Mouse (Mus musculus): ENCODE data around the gene H2-Aa.
A peak's percentile ranks its signal among the peaks of the same experiment; 100 is the strongest.
"Not testable (repeated sequence)": the region's sequence is repeated elsewhere in the genome, so short reads cannot be mapped to it uniquely, and the experiment has no call there.

Gene H2-Aa

DNA sequence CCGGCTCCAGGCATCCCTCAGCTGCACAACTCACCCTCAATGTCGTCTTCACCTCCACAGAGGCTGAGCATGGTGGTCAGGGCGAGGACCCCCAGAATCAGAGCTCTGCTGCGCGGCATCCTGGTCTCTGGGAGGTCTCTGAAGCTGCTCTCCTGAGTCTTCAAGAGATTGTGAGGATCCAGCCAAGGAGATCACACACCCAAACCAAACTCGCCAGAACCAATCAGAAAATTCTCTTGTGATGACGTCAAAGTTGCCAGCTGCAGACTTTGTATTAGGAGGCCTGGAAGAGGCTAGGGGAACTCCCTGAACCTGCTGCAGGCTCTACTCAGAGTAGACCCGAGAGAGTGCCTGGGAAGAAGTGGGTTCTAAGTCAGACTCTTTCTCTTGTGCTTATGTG, at the start of gene H2-Aa:
TSS of gene H2-Aa (minus strand) at position 176 of the 400 bp plus-strand sequence.
- peak; percentile 95 to 96 for DNase-seq (ENCODE audit: low spot score in 2 of 2)

DNA sequence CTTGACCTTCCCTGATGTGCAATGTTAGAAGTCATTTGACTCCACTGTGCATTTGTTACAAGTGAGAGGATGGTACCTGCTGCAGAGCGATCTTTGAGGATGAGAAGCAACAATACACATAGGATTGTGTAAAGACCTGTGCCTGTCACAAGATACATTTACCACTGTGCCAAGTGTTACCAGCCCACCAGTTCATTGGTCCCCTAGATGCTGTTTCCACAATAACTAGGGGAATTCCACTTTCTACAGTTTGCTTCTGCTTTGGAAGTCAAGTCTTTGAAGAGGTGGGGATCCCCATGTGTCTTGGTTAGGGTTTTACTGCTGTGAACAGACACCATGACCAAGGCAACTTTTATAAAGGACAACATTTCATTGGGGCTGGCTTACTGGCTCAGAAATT, 43.6 kb upstream of the H2-Aa start:
- no peak for DNase-seq (ENCODE audit: low spot score in 2 of 2)

DNA sequence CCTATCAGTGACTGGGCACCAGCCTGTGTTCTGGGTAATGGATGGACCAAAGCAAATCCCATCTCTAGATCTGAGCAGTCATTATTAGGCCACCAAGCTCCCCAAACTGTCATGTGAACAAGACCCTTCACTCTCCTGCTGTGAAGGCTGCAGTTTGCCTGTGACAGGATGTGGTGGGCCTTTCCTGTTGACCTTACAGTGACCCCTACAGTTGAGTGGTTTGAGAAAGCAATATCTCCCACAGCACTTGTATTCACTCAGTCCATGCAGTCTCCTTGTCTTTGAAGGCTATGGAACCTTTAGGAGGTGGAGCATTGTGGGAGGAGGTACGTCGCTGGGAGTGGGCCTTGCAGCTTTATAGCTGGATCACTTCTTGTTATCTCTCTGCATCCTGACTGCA, 42.2 kb upstream of the H2-Aa start:
- peak; percentile 56 to 61 for DNase-seq (ENCODE audit: low spot score in 2 of 2)

DNA sequence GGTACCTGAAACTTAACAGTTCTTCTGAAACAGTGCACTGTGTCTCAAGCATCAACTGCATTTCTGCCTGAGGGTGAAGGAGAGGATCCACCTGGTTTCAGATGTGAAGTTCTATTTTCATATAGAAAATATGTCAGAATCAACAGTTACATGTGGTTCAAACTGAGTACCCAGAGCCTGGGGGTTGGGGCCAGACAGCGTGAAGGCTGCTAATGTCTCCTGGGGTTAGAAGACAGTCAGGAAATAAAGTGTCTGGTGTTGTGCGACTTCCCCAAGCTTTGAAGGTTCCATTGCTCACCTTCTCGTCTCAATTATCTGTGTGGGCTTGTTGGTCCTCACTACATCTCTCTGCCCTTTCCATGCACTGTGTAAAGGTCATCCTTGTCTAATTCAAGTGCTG, 38.8 kb upstream of the H2-Aa start:
- peak; percentile 60 to 68 for DNase-seq (ENCODE audit: low spot score in 2 of 2)

DNA sequence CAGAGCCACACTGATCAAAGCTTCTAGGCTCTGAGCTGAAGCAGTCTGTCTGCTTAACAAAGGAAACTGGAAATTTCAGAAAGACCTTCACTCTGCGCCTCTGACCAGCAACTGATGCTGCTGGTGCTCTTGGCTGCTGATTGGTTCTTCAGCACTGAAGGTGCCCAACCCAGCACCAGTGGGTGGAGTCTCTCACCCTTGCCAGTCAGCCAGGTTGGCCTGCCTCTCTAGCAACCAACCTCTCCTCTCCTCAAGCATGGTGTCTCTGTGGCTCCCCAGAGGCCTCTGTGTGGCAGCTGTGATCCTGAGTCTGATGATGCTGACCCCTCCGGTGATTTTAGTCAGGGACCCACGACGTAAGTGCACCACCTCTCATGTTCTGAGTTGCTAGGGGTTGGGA, 37.8 kb upstream of the H2-Aa start, which contains the start of gene H2-Eb2:
TSS of gene H2-Eb2 (plus strand) at position 230 of the 400 bp plus-strand sequence.
- DNase-seq (ENCODE audit: low spot score in 2 of 2), result peak; percentile 88 to 89

DNA sequence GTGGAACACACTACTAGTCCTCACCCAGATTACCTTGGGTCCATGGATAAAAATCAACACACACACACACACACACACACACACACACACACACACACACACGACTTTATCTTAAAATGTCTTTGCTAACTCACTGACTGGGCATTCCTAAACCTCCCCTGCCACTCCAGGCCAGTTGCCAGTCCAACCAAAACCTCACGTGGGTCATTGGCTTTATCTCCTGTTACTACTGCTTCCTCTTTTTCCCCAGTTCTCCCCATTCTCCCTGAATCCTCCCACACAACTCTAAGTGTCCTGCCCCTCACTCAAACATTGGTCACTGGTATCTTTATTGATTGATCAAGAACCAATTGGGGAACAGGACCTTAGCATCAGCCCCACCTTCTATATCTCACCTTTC, 29.7 kb upstream of the H2-Aa start:
- DNase-seq (ENCODE audit: low spot score in 2 of 2), result no peak

DNA sequence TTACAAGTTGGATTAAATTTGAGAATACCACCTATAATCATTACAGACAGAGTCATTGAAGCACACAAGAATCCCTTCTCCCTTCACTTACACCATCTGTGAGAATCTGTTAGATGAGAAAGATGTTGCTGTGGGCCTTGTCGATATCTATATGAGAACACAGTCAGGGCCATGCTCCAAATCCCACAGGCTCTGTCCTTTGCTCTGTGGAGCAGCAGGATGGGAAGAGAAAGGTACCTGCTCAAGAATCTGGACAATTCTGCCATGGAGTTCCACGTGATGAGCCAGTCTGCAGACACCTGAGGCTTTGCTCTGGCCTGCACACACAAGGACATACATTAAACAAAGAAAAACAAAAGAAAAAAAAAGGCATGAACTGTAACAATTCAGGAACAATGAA, 29.1 kb upstream of the H2-Aa start:
- no peak for DNase-seq (ENCODE audit: low spot score in 2 of 2)

DNA sequence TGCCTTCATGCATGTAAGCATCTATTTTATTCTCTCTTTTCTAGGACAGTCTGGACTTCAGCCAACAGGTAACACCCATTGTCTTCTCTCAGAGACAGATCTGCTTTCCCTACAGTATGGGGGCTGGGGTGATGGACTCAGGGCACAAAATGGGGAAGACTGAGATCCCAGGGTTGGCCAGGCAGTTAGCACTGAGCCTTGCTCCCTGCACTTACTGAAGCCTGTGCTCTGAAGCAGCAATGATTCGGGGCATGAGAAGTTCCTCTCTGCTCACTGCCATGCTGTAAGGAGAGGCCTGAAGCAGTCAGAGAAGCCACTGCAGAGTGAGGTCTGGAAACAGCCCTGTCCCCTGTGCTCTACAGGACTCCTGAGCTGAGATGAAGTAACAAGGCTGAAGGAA, 27.9 kb upstream of the H2-Aa start:
- no peak for DNase-seq (ENCODE audit: low spot score in 2 of 2)

DNA sequence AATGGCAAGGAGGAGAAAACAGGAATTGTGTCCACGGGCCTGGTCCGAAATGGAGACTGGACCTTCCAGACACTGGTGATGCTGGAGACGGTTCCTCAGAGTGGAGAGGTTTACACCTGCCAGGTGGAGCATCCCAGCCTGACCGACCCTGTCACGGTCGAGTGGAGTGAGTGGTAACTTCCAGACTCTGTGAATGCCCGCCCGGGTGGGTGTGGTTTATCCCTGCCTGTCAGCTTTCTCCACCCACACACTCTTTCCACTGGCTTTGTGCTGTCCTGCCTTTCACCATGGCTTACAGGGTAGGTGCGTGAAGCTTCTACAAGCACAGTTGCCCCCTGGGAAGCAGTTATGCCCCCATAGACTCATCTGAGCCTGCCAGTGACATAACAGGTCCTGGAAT, 26.7 kb upstream of the H2-Aa start:
- no peak for DNase-seq (ENCODE audit: low spot score in 2 of 2)

DNA sequence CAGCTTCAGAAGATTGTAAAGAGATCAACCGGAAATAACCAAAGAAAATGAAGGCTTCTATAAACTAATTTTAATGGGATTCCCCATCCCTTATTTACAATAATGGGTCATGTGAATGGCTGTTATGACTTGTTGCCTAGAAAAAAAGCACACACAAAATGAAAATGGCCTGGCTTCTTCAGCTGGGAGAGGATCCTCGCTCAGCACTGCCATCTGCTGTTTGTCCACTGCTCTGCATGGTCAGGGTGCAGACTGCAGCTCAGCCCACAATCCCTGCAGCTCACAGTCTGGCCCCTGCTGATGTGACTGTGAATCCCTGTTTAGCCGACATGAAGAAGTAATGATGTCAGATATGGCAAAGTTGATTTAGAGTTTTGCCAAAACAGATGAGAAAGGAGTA, 25.8 kb upstream of the H2-Aa start:
- DNase-seq (ENCODE audit: low spot score in 2 of 2), result peak; percentile 74

DNA sequence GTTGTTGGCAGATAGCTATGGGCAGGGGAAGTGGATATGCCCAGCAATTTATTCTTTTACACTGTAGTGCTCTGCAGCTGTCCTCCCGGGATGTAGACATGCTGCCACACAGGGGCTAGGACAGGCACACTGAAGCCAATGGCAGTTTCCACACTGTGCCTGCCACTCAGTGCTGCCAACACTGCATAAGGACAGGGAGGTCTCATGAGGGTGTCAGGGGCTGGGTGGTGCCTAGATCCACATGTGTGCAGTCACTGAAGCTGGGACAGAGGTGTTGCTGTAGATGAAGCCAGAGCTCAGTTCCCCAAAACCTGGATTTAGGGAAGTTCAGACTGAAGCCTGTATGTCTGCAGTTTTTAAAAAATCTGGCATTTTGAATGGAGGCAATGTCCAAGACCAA, 24.6 kb upstream of the H2-Aa start:
- no peak for DNase-seq (ENCODE audit: low spot score in 2 of 2)

DNA sequence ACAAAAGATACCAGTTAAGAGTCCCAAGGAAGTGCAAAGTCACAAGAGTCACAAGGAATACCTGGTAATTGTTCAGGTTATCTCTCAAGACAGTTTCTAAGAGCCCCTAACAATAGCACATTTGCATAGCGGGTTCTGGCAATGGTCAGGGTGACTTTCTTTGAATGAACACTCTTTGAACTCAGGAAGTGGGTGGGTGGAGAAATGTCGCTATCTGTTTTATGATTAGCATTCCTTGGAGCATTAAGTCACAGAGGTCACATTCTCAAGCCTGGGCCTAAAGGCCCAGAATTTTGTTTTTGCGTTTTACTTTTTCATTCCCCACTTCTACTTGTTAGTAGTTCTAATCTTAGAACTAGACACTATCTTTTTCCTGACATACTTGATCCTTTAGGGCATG, 22.9 kb upstream of the H2-Aa start:
- DNase-seq (ENCODE audit: low spot score in 2 of 2), result not testable (repeated sequence)

DNA sequence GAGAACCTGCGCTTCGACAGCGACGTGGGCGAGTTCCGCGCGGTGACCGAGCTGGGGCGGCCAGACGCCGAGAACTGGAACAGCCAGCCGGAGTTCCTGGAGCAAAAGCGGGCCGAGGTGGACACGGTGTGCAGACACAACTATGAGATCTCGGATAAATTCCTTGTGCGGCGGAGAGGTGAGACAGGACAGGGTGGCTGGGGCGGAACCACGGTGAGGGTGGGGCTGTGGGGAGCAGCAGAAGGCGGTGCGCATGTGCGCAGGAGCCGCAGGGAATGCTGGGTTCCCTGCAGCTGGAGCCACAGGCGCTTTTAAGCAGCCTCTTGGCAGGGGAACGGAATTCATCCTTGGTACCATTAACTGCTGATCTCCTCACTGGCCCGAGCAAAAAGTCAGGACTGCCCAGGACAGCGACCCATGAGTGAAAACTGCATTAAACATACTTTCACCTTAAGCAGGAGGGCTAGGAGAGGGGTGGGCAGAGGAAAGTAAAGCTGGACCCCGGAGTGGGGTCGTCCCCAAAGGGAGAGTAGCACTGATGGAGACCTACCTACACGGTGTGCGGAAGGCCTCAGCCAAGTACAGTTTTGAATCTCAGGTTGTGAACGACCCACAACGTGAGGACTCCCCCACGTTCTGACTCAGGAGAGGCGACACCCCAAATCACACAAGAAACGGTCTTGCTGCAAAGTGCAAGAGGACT, 22.2 kb upstream of the H2-Aa start:
- DNase-seq (ENCODE audit: low spot score in 2 of 2), result peak in 1 of 2 experiments; percentile 55

DNA sequence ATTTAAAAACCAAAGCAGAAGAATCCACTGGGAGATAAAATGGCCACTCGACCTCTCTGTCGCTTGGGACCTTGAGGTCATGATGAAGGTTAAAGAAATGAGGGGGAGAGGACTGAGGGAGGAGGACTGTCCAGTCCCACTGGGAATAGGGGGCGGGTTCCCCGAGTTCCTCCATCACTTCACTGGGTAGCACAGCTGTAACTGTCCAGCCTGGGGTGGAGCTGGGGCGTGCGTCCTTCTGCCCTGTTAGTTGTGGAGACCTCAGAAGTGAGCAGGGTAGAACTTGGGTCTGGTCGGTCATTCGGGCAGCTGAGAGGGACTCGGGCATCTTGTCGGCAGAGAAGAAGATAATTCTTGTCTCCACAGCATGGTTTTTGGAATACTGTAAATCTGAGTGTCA, 21.6 kb upstream of the H2-Aa start:
- no peak for DNase-seq (ENCODE audit: low spot score in 2 of 2)

DNA sequence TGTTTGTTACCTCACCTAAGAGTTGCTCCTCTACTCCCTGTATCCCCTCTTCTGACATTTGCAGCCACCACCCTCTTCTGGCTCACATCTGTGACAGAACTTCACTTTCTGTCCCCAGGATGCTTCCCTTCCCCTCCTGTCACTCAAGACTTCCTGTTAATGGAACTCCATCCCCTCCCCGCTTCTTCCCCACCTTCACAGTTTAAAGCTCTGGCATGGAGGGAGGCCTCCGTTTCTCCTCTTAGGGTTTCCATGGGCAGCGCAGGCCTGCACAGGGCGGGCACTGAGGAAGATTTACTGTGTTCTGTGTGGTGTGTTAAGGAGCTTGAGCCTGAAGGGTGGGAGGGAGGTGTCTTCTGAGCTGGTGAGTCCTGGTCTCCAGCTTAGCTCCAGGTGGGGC, 20.5 kb upstream of the H2-Aa start:
- DNase-seq (ENCODE audit: low spot score in 2 of 2), result no peak

DNA sequence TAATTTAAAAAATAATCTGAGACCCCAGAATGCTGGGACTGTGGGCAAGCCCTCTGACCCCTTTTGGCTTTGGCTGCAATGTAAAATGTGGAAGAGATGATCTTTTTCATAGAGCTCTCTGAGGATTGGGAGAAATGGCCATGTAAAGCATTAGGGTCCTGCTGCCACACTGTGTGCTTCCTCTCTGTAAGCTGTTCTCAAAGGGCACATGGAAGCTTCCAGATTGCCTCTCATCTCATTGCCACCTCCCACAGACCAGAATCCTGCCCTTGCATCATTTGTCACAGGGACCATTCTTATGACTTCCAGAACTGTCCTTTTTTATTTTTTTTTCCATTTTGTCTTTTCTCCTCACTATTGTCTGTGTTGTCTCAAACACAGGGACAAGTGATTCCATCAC, 19.6 kb upstream of the H2-Aa start:
- no peak for DNase-seq (ENCODE audit: low spot score in 2 of 2)

DNA sequence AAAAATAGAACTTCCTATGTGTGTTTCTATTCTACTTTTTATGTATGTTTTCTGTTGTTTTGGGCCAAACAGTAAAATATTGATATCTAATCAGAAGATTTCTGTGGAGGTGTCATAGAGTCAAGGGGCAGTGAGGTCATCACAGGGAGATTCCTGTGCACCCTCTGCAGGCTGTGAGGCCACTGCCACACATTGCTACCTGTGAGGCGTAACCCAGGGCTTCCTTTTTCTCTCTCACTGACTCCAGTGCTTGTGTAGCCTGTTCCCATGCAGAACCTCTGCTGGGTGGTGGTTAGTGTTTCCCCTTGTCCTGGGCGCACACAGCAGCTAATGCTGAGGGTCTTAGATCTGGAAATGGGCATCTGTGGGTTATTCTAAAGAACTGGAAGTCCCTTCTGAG, 18.8 kb upstream of the H2-Aa start:
- DNase-seq (ENCODE audit: low spot score in 2 of 2), result peak; percentile 78 to 81

DNA sequence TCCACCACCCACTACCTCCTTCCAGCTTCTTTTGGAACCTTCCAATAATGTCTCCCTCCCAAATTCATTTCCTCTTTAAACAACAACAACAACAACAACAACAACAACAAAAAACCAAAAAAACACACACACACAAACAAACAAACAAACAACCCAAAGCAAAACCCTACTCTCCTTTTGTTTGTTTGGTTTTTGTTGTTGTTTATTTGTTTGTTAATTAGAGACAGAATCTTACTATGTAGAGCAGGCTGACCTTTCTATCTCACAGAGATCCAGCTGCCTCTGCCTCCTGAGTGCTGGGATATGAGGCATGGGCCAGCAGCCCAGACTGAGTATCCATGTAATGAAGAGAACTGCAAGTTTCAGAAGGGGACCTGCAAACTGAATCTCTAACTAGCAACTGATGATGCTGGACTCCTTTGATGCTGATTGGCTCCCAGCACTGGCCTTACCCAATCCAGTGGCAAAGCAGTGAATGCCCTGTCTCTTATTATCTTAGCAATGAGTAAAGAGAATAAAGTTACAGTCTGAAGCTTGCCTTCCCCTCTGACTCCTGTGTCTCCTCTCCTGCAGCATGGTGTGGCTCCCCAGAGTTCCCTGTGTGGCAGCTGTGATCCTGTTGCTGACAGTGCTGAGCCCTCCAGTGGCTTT, 17.9 kb upstream of the H2-Aa start, which contains the start of gene H2-Eb1:
TSS of gene H2-Eb1 (plus strand) at position 488 of the 651 bp plus-strand sequence.
- DNase-seq (ENCODE audit: low spot score in 2 of 2), result peak; percentile 94 to 95

DNA sequence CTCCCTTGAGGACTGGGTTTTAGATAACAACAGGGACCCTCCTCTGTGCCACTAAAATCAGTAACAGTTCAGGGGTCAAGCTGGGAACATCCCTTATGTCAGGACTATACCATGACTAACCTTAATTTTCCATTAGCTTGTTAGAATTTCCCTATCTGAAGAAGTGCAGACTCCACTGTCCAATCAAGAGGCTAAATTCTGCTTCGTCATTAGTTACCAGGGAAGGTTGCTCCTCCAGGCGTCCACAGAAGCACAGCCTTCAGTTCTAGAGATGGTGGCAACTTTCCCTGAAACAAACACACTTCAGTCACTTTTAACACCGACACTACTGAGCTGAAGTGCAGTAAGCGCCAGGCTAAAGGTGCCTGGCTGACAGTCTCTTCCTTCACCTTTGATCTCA, 17.1 kb upstream of the H2-Aa start:
- peak; percentile 92 to 94 for DNase-seq (ENCODE audit: low spot score in 2 of 2)

DNA sequence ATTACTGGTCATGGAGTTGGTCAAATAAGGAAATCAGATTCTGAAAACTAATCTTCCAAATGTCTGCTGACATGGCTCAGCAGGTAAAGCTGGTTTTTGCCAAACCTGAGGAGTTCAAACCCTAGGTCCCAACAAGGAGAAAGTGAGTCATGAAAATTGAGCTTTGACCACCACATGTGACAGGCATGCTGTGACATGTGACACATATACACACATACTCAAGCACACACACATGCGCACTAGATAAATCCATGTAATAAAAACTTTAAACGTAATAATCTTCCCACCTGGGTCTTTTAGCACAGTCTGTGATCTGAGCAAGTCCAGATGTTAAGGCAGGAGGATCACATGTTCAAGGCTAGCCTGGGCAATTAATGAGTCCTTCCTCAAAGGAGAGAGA, 16.2 kb upstream of the H2-Aa start:
- no peak for DNase-seq (ENCODE audit: low spot score in 2 of 2)

DNA sequence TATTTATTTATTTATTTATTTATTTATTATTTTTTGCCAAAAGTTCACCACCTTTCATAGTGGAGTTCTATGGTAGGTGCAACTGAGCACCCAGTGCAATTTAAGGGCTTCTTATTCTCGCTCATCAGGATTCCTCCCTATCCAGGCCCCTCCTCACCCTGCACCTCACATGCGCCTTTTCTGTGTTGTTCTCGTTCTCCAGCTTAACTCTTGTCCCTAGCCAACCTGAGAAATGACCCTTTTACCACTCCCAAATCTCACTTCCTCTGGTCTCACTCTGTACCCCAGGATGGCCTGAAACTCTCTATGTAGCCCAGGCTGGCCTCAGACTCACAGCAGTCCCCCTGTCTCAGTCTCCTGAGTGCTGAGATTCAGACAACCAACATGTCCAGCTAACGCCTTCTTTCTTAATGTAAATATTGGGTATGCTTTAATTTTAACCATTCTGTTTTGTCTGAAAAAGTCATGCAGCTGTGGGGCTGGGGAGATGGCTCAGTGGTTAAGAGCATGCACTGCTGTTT, 14.1 kb upstream of the H2-Aa start:
- DNase-seq (ENCODE audit: low spot score in 2 of 2), result no peak

DNA sequence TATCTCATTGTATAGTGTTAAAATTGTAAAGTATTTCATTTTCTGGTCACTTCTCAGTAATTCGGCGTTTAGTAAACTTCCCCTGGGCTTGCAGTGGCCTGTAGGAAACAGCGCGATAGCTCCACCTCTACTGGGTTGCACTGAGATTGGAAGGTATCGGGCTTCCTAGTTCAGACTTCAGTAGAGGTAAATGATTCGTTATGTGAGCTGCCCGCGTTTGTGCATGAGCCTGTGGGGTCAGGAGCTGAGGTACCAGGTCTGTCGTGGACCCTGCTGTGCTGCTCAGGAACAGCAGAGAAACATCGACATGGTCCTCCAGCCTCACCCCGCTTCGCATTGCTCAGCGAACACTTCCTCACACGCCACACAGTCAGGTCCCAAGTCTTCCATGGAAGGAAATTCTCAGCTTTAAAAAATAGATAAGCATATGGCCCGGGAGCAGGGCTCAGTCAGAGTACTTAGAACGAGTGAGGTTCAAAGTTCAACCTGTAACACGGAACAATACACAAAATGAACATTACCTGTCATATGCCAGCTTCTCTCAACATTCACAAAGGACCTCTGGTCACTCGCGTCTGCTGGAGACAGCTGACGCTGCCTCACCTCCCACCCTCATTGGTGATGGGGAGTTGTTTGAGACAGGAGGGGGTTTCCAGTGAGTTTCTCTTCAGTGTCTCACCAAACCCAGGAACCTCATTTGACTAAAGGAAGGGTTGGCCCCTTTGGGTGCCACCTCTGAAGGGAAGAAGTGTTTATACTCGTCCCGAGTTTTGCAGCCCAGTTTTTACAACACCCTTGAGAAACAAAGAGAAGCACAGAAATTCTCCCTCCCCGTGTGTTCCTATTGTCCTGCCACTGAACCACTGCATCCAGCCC, 13.3 kb upstream of the H2-Aa start:
- DNase-seq (ENCODE audit: low spot score in 2 of 2), result peak; percentile 94
